Comparison of ENCODE assay signal across 9 mouse cellular contexts in the genomic region with DNA sequence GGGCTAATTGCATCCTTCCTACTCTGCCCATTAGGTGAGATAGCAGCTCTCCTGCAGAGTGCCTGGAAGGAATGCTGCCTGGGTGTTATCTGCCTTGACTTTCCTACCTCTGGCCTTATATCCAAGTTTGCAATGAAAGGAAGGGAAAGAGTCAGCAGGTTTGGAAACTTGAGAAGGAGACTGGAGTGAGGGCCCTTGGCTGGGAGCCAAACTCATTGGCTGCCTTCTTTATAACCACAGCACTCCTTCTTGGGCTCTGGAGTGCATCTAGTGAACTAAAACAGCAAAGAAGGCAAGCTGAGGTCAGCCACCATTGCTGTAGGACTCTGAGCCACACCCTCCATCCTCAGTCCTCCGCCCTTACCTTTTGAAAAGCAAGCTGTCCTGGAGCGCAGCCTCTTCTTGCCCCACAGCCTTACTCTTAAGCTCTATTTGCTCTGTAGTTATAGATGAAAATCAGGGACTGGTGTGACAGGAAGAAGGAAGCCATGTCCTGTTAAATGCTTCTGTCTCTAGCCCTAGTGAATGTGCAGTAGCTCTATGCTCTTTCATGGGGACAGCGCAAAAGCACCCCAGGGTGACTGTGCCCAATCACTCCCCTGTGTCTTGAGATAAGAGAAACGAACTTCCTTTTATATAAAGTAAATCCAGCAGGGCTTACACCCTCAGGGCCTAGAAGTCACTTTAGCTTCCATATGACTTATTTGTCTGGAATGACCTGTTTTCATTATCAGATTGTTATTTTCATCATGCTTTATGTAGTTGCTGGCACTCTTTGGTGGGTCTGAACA. TPM values are rescaled to one million over a fixed set of nuclear protein-coding genes. Genes with fewer than 3 reads are reported as not detected.
DNase-seq lines count a peak whose midpoint lies in the region; ATAC-seq and TF ChIP-seq lines count a peak whose summit lies in the region.
"Had no signal": no experiment of that assay in that cellular context is flagged by ENCODE, and none has a peak within 500 bp of the region (broad histone marks: within the 10 kb centered on the region; RNA-seq: fewer than 3 reads in every experiment).

No protein-coding gene starts in this region.

- H3K27ac ChIP-seq in heart, embryonic 12.5 days (ENCODE audit: poor library complexity, severe bottlenecking), result peak overlapping the region; percentile 55
- no peak overlapping the region for H3K27ac ChIP-seq in heart, adult 2 months
- peak overlapping the region; percentile 75 for H3K27ac ChIP-seq in embryonic fibroblast, embryonic 13.5 days (ENCODE audit: insufficient read depth, low read length)
- H3K27ac ChIP-seq in limb, embryonic 15.5 days, result peak overlapping the region; percentile 73

- H3K4me1 ChIP-seq in heart, embryonic 12.5 days (replicated peaks), result peaks cover 54% of the 10 kb centered on the region
- no peaks in the 10 kb centered on the region; the same call in 1 of the 2 replicates for H3K4me1 ChIP-seq in heart, adult 2 months (ENCODE audit: control insufficient read depth, insufficient read depth, low read length)
- H3K4me1 ChIP-seq in embryonic fibroblast, embryonic 13.5 days (ENCODE audit: control insufficient read depth, insufficient read depth, low read length), result peaks cover 24% of the 10 kb centered on the region
- H3K4me1 ChIP-seq in limb, embryonic 15.5 days, result peaks cover 50% of the 10 kb centered on the region

- no peak overlapping the region for H3K9ac ChIP-seq in heart, embryonic 12.5 days
- no peak overlapping the region for H3K9ac ChIP-seq in heart, adult 2 months (ENCODE audit: low read depth, low read length)
- no peak overlapping the region for H3K9ac ChIP-seq in limb, embryonic 15.5 days

- ATAC-seq in heart, embryonic 12.5 days (ENCODE audit: insufficient number of reproducible peaks, low FRiP score), result peak; percentile 54
- peak; percentile 61 for ATAC-seq in limb, embryonic 15.5 days (ENCODE audit: insufficient number of reproducible peaks, low FRiP score, low TSS enrichment, low read depth)
- no peak for ATAC-seq in megakaryocyte progenitor cell, adult 5-6 weeks (replicated peaks; ENCODE audit: poor library complexity)

- no peak overlapping the region for H3K4me3 ChIP-seq in heart, embryonic 12.5 days
- no peak overlapping the region for H3K4me3 ChIP-seq in heart, adult 2 months
- H3K4me3 ChIP-seq in embryonic fibroblast, embryonic 13.5 days (ENCODE audit: insufficient read depth, low read length), result no peak overlapping the region
- H3K4me3 ChIP-seq in limb, embryonic 15.5 days, result no peak overlapping the region

- no peak for DNase-seq in heart, adult 2 months
- DNase-seq in ES-CJ7 (ENCODE audit: low read depth, low spot score), result peak; percentile 4
- no peak for DNase-seq in right cerebral cortex, adult 2 months (ENCODE audit: low spot score in 2 of 2)
- DNase-seq in left cerebral cortex, adult 9 months (ENCODE audit: low spot score in 2 of 2), result no peak
- DNase-seq: thymus, adult 18-20 months had no signal

- H3K36me3 ChIP-seq in heart, embryonic 12.5 days, result no peaks in the 10 kb centered on the region
- no peaks in the 10 kb centered on the region for H3K36me3 ChIP-seq in heart, adult 2 months (ENCODE audit: control insufficient read depth, insufficient read depth, low read length)
- H3K36me3 ChIP-seq in limb, embryonic 15.5 days, result no peaks in the 10 kb centered on the region

- no peak for TF ChIP-seq CTCF in heart, adult 2 months (IDR thresholded peaks at IDR 0.05)
- no peak for TF ChIP-seq CTCF in embryonic fibroblast, embryonic 13.5 days (IDR thresholded peaks at IDR 0.05; ENCODE audit: borderline replicate concordance, insufficient read depth, low read length)

- no peaks in the 10 kb centered on the region for H3K9me3 ChIP-seq in heart, embryonic 12.5 days (replicated peaks)
- H3K9me3 ChIP-seq in limb, embryonic 15.5 days, result no peaks in the 10 kb centered on the region

- intact Hi-C loops in heart, adult 2 months (cut with DNase I), result no loop called here

- no peak for TF ChIP-seq POLR2A in heart, adult 2 months (IDR thresholded peaks at IDR 0.05; ENCODE audit: insufficient read depth, low read depth, low read length)
- TF ChIP-seq POLR2A in embryonic fibroblast, embryonic 13.5 days (IDR thresholded peaks at IDR 0.05; ENCODE audit: low read depth, low read length), result no peak

- 72% methylated on average over 4 of the region's 4 CpGs for WGBS in heart, embryonic 12.5 days
- WGBS in heart, adult 2 months, result 87% methylated on average over 4 of the region's 4 CpGs
- 46% methylated on average over 4 of the region's 4 CpGs for WGBS in limb, embryonic 15.5 days

- H3K4me2 ChIP-seq in heart, embryonic 12.5 days, result no peak overlapping the region
- no peak overlapping the region for H3K4me2 ChIP-seq in limb, embryonic 15.5 days

- H3K79me2 ChIP-seq in heart, adult 2 months (replicated peaks; ENCODE audit: control insufficient read depth, insufficient read depth, low read length), result no peaks in the 10 kb centered on the region

- TF ChIP-seq EP300 in heart, adult 2 months (IDR thresholded peaks at IDR 0.05; ENCODE audit: insufficient read depth, low read depth, low read length), result no peak

- no peaks in the 10 kb centered on the region for H3K27me3 ChIP-seq in heart, embryonic 12.5 days (replicated peaks)
- no peaks in the 10 kb centered on the region for H3K27me3 ChIP-seq in heart, adult 2 months (ENCODE audit: control insufficient read depth, insufficient read depth, low read length)
- H3K27me3 ChIP-seq in limb, embryonic 15.5 days, result no peaks in the 10 kb centered on the region

RNA-seq across cellular contexts. Expression of a gene that starts 55.6 kb away (rescaled TPM):
- polyA plus RNA-seq in heart, embryonic 12.5 days (2016; fragmentation: Nextera tagmentation; extraction: Ambion mirVana), result 24.2 and 24.5 TPM in 2 replicates
- total RNA-seq in heart, adult 2 months (2021), result 10 to 100 TPM; 15.2 to 15.4 TPM
- 14.8 and 18.6 TPM in 2 replicates for polyA plus RNA-seq in heart, adult 2 months (2012; rRNA removed)
- 239 and 264 TPM in 2 replicates for polyA plus RNA-seq in embryonic fibroblast, embryonic 13.5 days (2011; ENCODE audit: insufficient read length, low read depth, missing spikeins)
- 102 and 104 TPM in 2 replicates for polyA plus RNA-seq in limb, embryonic 15.5 days (2015; fragmentation: Nextera tagmentation; extraction: Ambion mirVana)
- not detected in 2 replicates for total RNA-seq in megakaryocyte progenitor cell, adult 5-6 weeks (2015)
- total RNA-seq in megakaryocyte progenitor cell, adult 5-6 weeks (2017), result 0.17 TPM in 1 of 2 replicates, not detected in the other

RNA-seq across cellular contexts. Expression of a gene that starts 59.1 kb away (rescaled TPM):
- 113 and 118 TPM in 2 replicates for polyA plus RNA-seq in heart, embryonic 12.5 days (2016; fragmentation: Nextera tagmentation; extraction: Ambion mirVana)
- total RNA-seq in heart, adult 2 months (2021), result 10 to 100 TPM; 21.6 to 26.1 TPM
- 31.9 and 39.2 TPM in 2 replicates for polyA plus RNA-seq in heart, adult 2 months (2012; rRNA removed)
- 44.2 and 52.6 TPM in 2 replicates for polyA plus RNA-seq in embryonic fibroblast, embryonic 13.5 days (2011; ENCODE audit: insufficient read length, low read depth, missing spikeins)
- polyA plus RNA-seq in limb, embryonic 15.5 days (2015; fragmentation: Nextera tagmentation; extraction: Ambion mirVana), result 74.7 and 78.3 TPM in 2 replicates
- 0.57 TPM in 1 of 2 replicates, not detected in the other for total RNA-seq in megakaryocyte progenitor cell, adult 5-6 weeks (2015)
- total RNA-seq in megakaryocyte progenitor cell, adult 5-6 weeks (2017), result 1.2 TPM in 1 of 2 replicates, not detected in the other
